Mouse (Mus musculus): Measurements from ENCODE around the gene AI661453. TPM values are rescaled to one million over a fixed set of nuclear protein-coding genes. Genes with fewer than 3 reads are reported as not detected.

AI661453 gene
- polyA plus RNA-seq (2017; shearing (Covaris generic)): not detected

GRCm38 (mm10) chr17:47436156-47436906 lies at the start of gene AI661453:
TSS of gene AI661453 (plus strand) at chr17:47436615.

GRCm38 (mm10) chr17:47400451-47400850 lies 36.0 kb upstream of the AI661453 start, which contains the start of gene Guca1a:
TSS of gene Guca1a (minus strand) at chr17:47400584.

GRCm38 (mm10) chr17:47436907-47437547 lies 612 bp downstream of the AI661453 start, which contains the start of gene 1700001C19Rik:
TSS of gene 1700001C19Rik (minus strand) at chr17:47437376.

GRCm38 (mm10) chr17:47501946-47502706 lies 65.7 kb downstream of the AI661453 start, which contains the start of gene Taf8:
TSS of gene Taf8 (minus strand) at chr17:47502292.

GRCm38 (mm10) chr17:47504941-47505346 lies 68.5 kb downstream of the AI661453 start, which contains the start of gene Ccnd3:
TSS of gene Ccnd3 (plus strand) at chr17:47505051.

Other genes starting within 250 kb of the AI661453 start
- 10 to 100 TPM; 34.3 to 54.0 TPM for gene Mrps10, start 67.7 kb upstream of the AI661453 start, polyA plus RNA-seq (2017; shearing (Covaris generic))
- 1 to 10 TPM in 1 of 2 experiments, under 1 TPM in 1; 0.85 to 1.1 TPM for gene Guca1b, start 51.2 kb upstream of the AI661453 start, polyA plus RNA-seq (2017; shearing (Covaris generic))
- not detected for gene Guca1a, start 36.0 kb upstream of the AI661453 start, polyA plus RNA-seq (2017; shearing (Covaris generic))
- under 1 TPM in 1 of 2 experiments, not detected in 1; 0.36 TPM for gene 1700001C19Rik, start 761 bp downstream of the AI661453 start, polyA plus RNA-seq (2017; shearing (Covaris generic))
- gene Taf8, start 65.7 kb downstream of the AI661453 start, polyA plus RNA-seq (2017; shearing (Covaris generic)): 10 to 100 TPM; 47.3 to 53.6 TPM
- gene Ccnd3, start 68.4 kb downstream of the AI661453 start, polyA plus RNA-seq (2017; shearing (Covaris generic)): 100 to 1,000 TPM; 323 to 337 TPM
- 10 to 100 TPM; 11.5 to 15.4 TPM for gene Bysl, start 174.9 kb downstream of the AI661453 start, polyA plus RNA-seq (2017; shearing (Covaris generic))
- 10 to 100 TPM; 27.6 to 37.3 TPM for gene Med20, start 175.0 kb downstream of the AI661453 start, polyA plus RNA-seq (2017; shearing (Covaris generic))
- 1 to 10 TPM; 1.7 to 2.2 TPM for gene Gm20517, start 175.0 kb downstream of the AI661453 start, polyA plus RNA-seq (2017; shearing (Covaris generic))
- 1 to 10 TPM; 2.7 to 3.4 TPM for gene Usp49, start 194.1 kb downstream of the AI661453 start, polyA plus RNA-seq (2017; shearing (Covaris generic))

All from activated CD4-positive, CD25-positive, alpha-beta regulatory T cell (primary cell).